Mouse (Mus musculus) MEL (cell line): ENCODE data around the gene Clint1. TPM values are rescaled to one million over a fixed set of nuclear protein-coding genes. Genes with fewer than 3 reads are reported as not detected.

ENCODE experiments used
- DNase-seq: peaks from one replicate; pipeline ENCODE4 v3.0.0; 2011; ENCODE audit warnings: low read depth, low spot score
- H3K27ac ChIP-seq: 2 replicates; pipeline ENCODE4 v1.5.1; 2012; ENCODE audit warnings: low read depth, mild to moderate bottlenecking, control low read depth, low read length, moderate library complexity; ENCODE audit not compliant: control insufficient read depth
- H3K27me3 ChIP-seq, 2 experiments: fragments of 150-350 bp in 1 of 2; sonication (generic) in 1 of 2; 2 replicates each; pipeline ENCODE4 v1.6.1; 2012; ENCODE audit warnings: low read length in 2 of 2, mild to moderate bottlenecking in 2 of 2, improper control_type of control experiment in 1 of 2, moderate library complexity in 1 of 2; ENCODE audit not compliant: insufficient read depth in 2 of 2, control insufficient read depth in 1 of 2
- H3K36me3 ChIP-seq, 2 experiments: 2 replicates each; pipeline ENCODE4 v1.6.1; 2012 to 2014; ENCODE audit warnings: low read length in 2 of 2, improper control_type of control experiment in 1 of 2, inconsistent platforms in 1 of 2, mild to moderate bottlenecking in 1 of 2; ENCODE audit not compliant: insufficient read depth in 2 of 2, control insufficient read depth in 1 of 2
- H3K4me1 ChIP-seq, 2 experiments: fragments of 150-350 bp in 1 of 2; sonication (generic) in 1 of 2; 2 replicates each; pipeline ENCODE4 v1.6.1; 2012; ENCODE audit warnings: low read length in 2 of 2, improper control_type of control experiment in 1 of 2, mild to moderate bottlenecking in 1 of 2; ENCODE audit not compliant: insufficient read depth in 2 of 2, control insufficient read depth in 1 of 2
- H3K4me3 ChIP-seq, 2 experiments: fragments of 150-350 bp in 1 of 2; sonication (generic) in 1 of 2; 2 replicates each; pipeline ENCODE4 v1.5.1; 2012; ENCODE audit warnings: low read depth in 2 of 2, low read length in 2 of 2, mild to moderate bottlenecking in 2 of 2, moderate library complexity in 2 of 2, control low read depth in 1 of 2, improper control_type of control experiment in 1 of 2; ENCODE audit not compliant: control insufficient read depth in 1 of 2, insufficient read depth in 1 of 2
- H3K79me2 ChIP-seq: 2 replicates; pipeline ENCODE4 v1.6.1; 2012; ENCODE audit warnings: mild to moderate bottlenecking, low read length, moderate library complexity; ENCODE audit not compliant: control insufficient read depth, poor library complexity, insufficient read depth
- H3K9ac ChIP-seq: 2 replicates; pipeline ENCODE4 v1.6.1; 2012; ENCODE audit warnings: low read depth, mild to moderate bottlenecking, control low read depth, low read length, moderate library complexity; ENCODE audit not compliant: control insufficient read depth, poor library complexity, severe bottlenecking
- H3K9me3 ChIP-seq: fragments of 150-350 bp; sonication (generic); replicated peaks from 2 replicates; pipeline ENCODE4 v1.6.1; 2012; ENCODE audit warnings: mild to moderate bottlenecking, low read length, improper control_type of control experiment, moderate library complexity; ENCODE audit not compliant: insufficient read depth
- BHLHE40 ChIP-seq: IDR thresholded peaks from 2 replicates; pipeline ENCODE4 v1.6.1; 2012; ENCODE audit warnings: low read depth, mild to moderate bottlenecking, inconsistent platforms, low read length, improper control_type of control experiment, borderline replicate concordance
- CHD1 ChIP-seq: IDR thresholded peaks from 2 replicates; pipeline ENCODE4 v1.6.1; 2012; ENCODE audit warnings: low read depth, mild to moderate bottlenecking, inconsistent platforms, low read length, improper control_type of control experiment
- CHD2 ChIP-seq: IDR thresholded peaks from 2 replicates; pipeline ENCODE4 v1.6.1; 2011; ENCODE audit warnings: low read length, improper control_type of control experiment
- E2F4 ChIP-seq: IDR thresholded peaks from 2 replicates; pipeline ENCODE4 v1.6.1; 2011; ENCODE audit warnings: low read depth, low read length, improper control_type of control experiment, borderline replicate concordance
- ELF1 ChIP-seq: IDR thresholded peaks from 2 replicates; pipeline ENCODE4 v1.6.1; 2014; ENCODE audit warnings: low read depth, mild to moderate bottlenecking, inconsistent platforms, low read length, improper control_type of control experiment, moderate library complexity
- EP300 ChIP-seq, 2 experiments: IDR thresholded peaks; 2 replicates each; pipeline ENCODE4 v1.6.1; 2011; ENCODE audit warnings: improper control_type of control experiment in 2 of 2, low read length in 2 of 2, low read depth in 1 of 2, mild to moderate bottlenecking in 1 of 2
- GABPA ChIP-seq: IDR thresholded peaks from 2 replicates; pipeline ENCODE4 v1.6.1; 2012; ENCODE audit warnings: low read depth, mild to moderate bottlenecking, inconsistent platforms, low read length, improper control_type of control experiment, moderate library complexity
- GATA1 ChIP-seq: IDR thresholded peaks from 2 replicates; pipeline ENCODE4 v1.6.1; 2011; ENCODE audit warnings: low read depth, low read length, improper control_type of control experiment
- KAT2A ChIP-seq: conservative IDR thresholded peaks from 2 replicates; pipeline ENCODE4 v1.6.1; 2012; ENCODE audit warnings: low read depth, low read length, improper control_type of control experiment, inconsistent platforms
- MAZ ChIP-seq: IDR thresholded peaks from 2 replicates; pipeline ENCODE4 v1.6.1; 2012; ENCODE audit warnings: low read depth, mild to moderate bottlenecking, inconsistent platforms, low read length, improper control_type of control experiment
- MEF2A ChIP-seq: IDR thresholded peaks from 2 replicates; pipeline ENCODE4 v1.6.1; 2014; ENCODE audit warnings: low read depth, mild to moderate bottlenecking, inconsistent platforms, low read length, improper control_type of control experiment; ENCODE audit not compliant: poor library complexity, insufficient replicate concordance, severe bottlenecking; ENCODE audit errors: extremely low read depth
- MXI1 ChIP-seq: IDR thresholded peaks from 2 replicates; pipeline ENCODE4 v1.6.1; 2011; ENCODE audit warnings: mild to moderate bottlenecking, low read depth, low read length, improper control_type of control experiment
- MYC ChIP-seq: IDR thresholded peaks from 2 replicates; pipeline ENCODE4 v1.6.1; 2011; ENCODE audit warnings: low read depth, mild to moderate bottlenecking, low read length, improper control_type of control experiment, moderate library complexity
- NELFE ChIP-seq: IDR thresholded peaks from 2 replicates; pipeline ENCODE4 v1.6.1; 2011; ENCODE audit warnings: low read depth, low read length, improper control_type of control experiment
- NRF1 ChIP-seq: IDR thresholded peaks from 2 replicates; pipeline ENCODE4 v1.6.1; 2014; ENCODE audit warnings: low read depth, mild to moderate bottlenecking, inconsistent platforms, low read length, improper control_type of control experiment, moderate library complexity; ENCODE audit not compliant: poor library complexity, insufficient read depth, severe bottlenecking
- RAD21 ChIP-seq: IDR thresholded peaks from 2 replicates; pipeline ENCODE4 v1.6.1; 2011; ENCODE audit warnings: mild to moderate bottlenecking, low read depth, low read length, improper control_type of control experiment
- RCOR1 ChIP-seq: IDR thresholded peaks from 2 replicates; pipeline ENCODE4 v1.6.1; 2012; ENCODE audit warnings: low read depth, mild to moderate bottlenecking, inconsistent platforms, low read length, improper control_type of control experiment
- SIN3A ChIP-seq: IDR thresholded peaks from 2 replicates; pipeline ENCODE4 v1.6.1; 2012; ENCODE audit warnings: low read length, improper control_type of control experiment, inconsistent platforms
- SMC3 ChIP-seq: IDR thresholded peaks from 2 replicates; pipeline ENCODE4 v1.6.1; 2011; ENCODE audit warnings: low read depth, low read length, improper control_type of control experiment
- TAL1 ChIP-seq: IDR thresholded peaks from 2 replicates; pipeline ENCODE4 v1.6.1; 2012; ENCODE audit warnings: mild to moderate bottlenecking, inconsistent platforms, low read length, moderate library complexity, mixed read lengths
- TBP ChIP-seq: IDR thresholded peaks from 2 replicates; pipeline ENCODE4 v1.8.0; 2011; ENCODE audit warnings: low read depth, low read length, improper control_type of control experiment
- TCF12 ChIP-seq: IDR thresholded peaks from 2 replicates; pipeline ENCODE4 v1.6.1; 2014; ENCODE audit warnings: low read depth, mild to moderate bottlenecking, inconsistent platforms, low read length, improper control_type of control experiment, moderate library complexity
- UBTF ChIP-seq: IDR thresholded peaks from 2 replicates; pipeline ENCODE4 v1.6.1; 2012; ENCODE audit warnings: low read depth, mild to moderate bottlenecking, inconsistent platforms, low read length, improper control_type of control experiment, moderate library complexity, borderline replicate concordance; ENCODE audit not compliant: insufficient read depth
- USF1 ChIP-seq: IDR thresholded peaks from 2 replicates; pipeline ENCODE4 v1.6.1; 2014; ENCODE audit warnings: low read depth, mild to moderate bottlenecking, inconsistent platforms, low read length, improper control_type of control experiment, moderate library complexity
- USF2 ChIP-seq, 2 experiments: IDR thresholded peaks; 2 replicates each; pipeline ENCODE4 v1.6.1; 2011 to 2012; ENCODE audit warnings: improper control_type of control experiment in 2 of 2, low read length in 2 of 2, borderline replicate concordance in 1 of 2, inconsistent platforms in 1 of 2, low read depth in 1 of 2, mild to moderate bottlenecking in 1 of 2; ENCODE audit not compliant: insufficient read depth in 1 of 2
- ZC3H11A ChIP-seq: IDR thresholded peaks from 2 replicates; pipeline ENCODE4 v1.6.1; 2012; ENCODE audit warnings: low read depth, mild to moderate bottlenecking, inconsistent platforms, low read length, improper control_type of control experiment
- ZKSCAN1 ChIP-seq: IDR thresholded peaks from 2 replicates; pipeline ENCODE4 v1.6.1; 2012; ENCODE audit warnings: low read depth, mild to moderate bottlenecking, inconsistent platforms, low read length, improper control_type of control experiment, moderate library complexity
- ZMIZ1 ChIP-seq: IDR thresholded peaks from 2 replicates; pipeline ENCODE4 v1.6.1; 2012; ENCODE audit warnings: low read depth, mild to moderate bottlenecking, inconsistent platforms, low read length, improper control_type of control experiment, moderate library complexity
- polyA plus RNA-seq, 2 experiments: library from polyadenylated mRNA; stranded (reverse) in 1 of 2; unstranded in 1 of 2; fragments of >175 nt in 1 of 2; fragments of >200 nt in 1 of 2; gene quantifications; 2 replicates each; pipeline versions ENCODE4 v1.2.1 to v1.2.4; 2012; ENCODE audit warnings: low replicate concordance in 2 of 2, low read depth in 1 of 2; ENCODE audit not compliant: insufficient read length in 2 of 2, insufficient read depth in 1 of 2, missing spikeins in 1 of 2
- total RNA-seq: library from RNA; depleted of rRNA; stranded (reverse); fragments of 300-350 nt; gene quantifications from 2 replicates; pipeline ENCODE4 v1.2.3, GENCODE M21; 2012

Gene Clint1
- total and polyA plus RNA-seq, 3 experiments, result 58.5 to 184 (median 102) TPM

- no peaks in the 10 kb centered on the region for H3K79me2 ChIP-seq
- no peak overlapping the region for H3K9ac ChIP-seq
- H3K36me3 ChIP-seq, result peaks cover 0 to 20% of the 10 kb centered on the region in 2 experiments; a peak in 2 of 4 replicates
These were observed 11.5 kb upstream of the Clint1 start for GRCm38 (mm10) chr11:45840332-45840731.

GRCm38 (mm10) chr11:45846008-45846407 lies 5.8 kb upstream of the Clint1 start:
- no peak overlapping the region for H3K9ac ChIP-seq
- no peak for TF ChIP-seq EP300 (IDR thresholded peaks at IDR 0.05; ENCODE audit: low read depth in 1 of 2, low read length in 2 of 2)
- no peak for TF ChIP-seq GABPA
- no peak for TF ChIP-seq ZMIZ1
- no peak for TF ChIP-seq USF1
- no peak for TF ChIP-seq USF2 (IDR thresholded peaks at IDR 0.05; ENCODE audit: borderline replicate concordance in 1 of 2, insufficient read depth in 1 of 2, low read depth in 1 of 2, low read length in 2 of 2)
- TF ChIP-seq KAT2A, result no peak
- TF ChIP-seq TBP, result no peak
- no peak for TF ChIP-seq ELF1
- TF ChIP-seq GATA1, result no peak
- TF ChIP-seq UBTF, result no peak
- no peak for TF ChIP-seq BHLHE40
- TF ChIP-seq ZC3H11A, result no peak
- no peak for TF ChIP-seq RCOR1
- TF ChIP-seq TCF12, result no peak

More at GRCm38 (mm10) chr11:45840332-45840731, 11.5 kb upstream of the Clint1 start:
- no peaks in the 10 kb centered on the region for H3K27me3 ChIP-seq
- no peak overlapping the region for H3K27ac ChIP-seq
- DNase-seq, result no peak
- H3K9me3 ChIP-seq, result no peaks in the 10 kb centered on the region
- H3K4me3 ChIP-seq, result no peak overlapping the region
- peaks cover 18 to 27% of the 10 kb centered on the region in 2 experiments for H3K4me1 ChIP-seq
- TF ChIP-seq ELF1 (no peak), KAT2A (no peak), ZMIZ1 (no peak), NRF1 (no peak), CHD2 (no peak), SIN3A (no peak), MXI1 (no peak), E2F4 (no peak), MAZ (no peak), EP300 (IDR thresholded peaks at IDR 0.05; ENCODE audit: low read depth in 1 of 2, low read length in 2 of 2) (no peak), NELFE (no peak), TAL1 (no peak), MYC (no peak), TBP (no peak), SMC3 (no peak), ZKSCAN1 (no peak), CHD1 (no peak), UBTF (no peak), RAD21 (no peak), MEF2A (no peak)

More at GRCm38 (mm10) chr11:45846008-45846407, 5.8 kb upstream of the Clint1 start:
- no peak for DNase-seq
- peaks cover 0 to under 1% of the 10 kb centered on the region in 2 experiments; a peak in 2 of 4 replicates for H3K36me3 ChIP-seq
- H3K9me3 ChIP-seq, result no peaks in the 10 kb centered on the region
- H3K4me3 ChIP-seq, result no peak overlapping the region
- H3K79me2 ChIP-seq, result no peaks in the 10 kb centered on the region
- 0 out of 4 replicates have a peak, but pooled peaks cover 0 to 2% of the 10 kb centered on the region in 2 experiments for H3K4me1 ChIP-seq
- no peak overlapping the region for H3K27ac ChIP-seq
- H3K27me3 ChIP-seq, result peaks cover 0 to 2% of the 10 kb centered on the region in 2 experiments; a peak in 1 of 4 replicates
